Mouse (Mus musculus) MEL (cell line): ENCODE data around the gene Mdfic. TPM values are rescaled to one million over a fixed set of nuclear protein-coding genes. Genes with fewer than 3 reads are reported as not detected.

Experiments
- DNase-seq: peaks from one replicate; pipeline ENCODE4 v3.0.0; 2011; ENCODE audit warnings: low read depth, low spot score
- H3K27ac ChIP-seq: 2 replicates; pipeline ENCODE4 v1.5.1; 2012; ENCODE audit warnings: low read depth, mild to moderate bottlenecking, control low read depth, low read length, moderate library complexity; ENCODE audit not compliant: control insufficient read depth
- H3K27me3 ChIP-seq, 2 experiments: fragments of 150-350 bp in 1 of 2; sonication (generic) in 1 of 2; 2 replicates each; pipeline ENCODE4 v1.6.1; 2012; ENCODE audit warnings: low read length in 2 of 2, mild to moderate bottlenecking in 2 of 2, improper control_type of control experiment in 1 of 2, moderate library complexity in 1 of 2; ENCODE audit not compliant: insufficient read depth in 2 of 2, control insufficient read depth in 1 of 2
- H3K36me3 ChIP-seq, 2 experiments: 2 replicates each; pipeline ENCODE4 v1.6.1; 2012 to 2014; ENCODE audit warnings: low read length in 2 of 2, improper control_type of control experiment in 1 of 2, inconsistent platforms in 1 of 2, mild to moderate bottlenecking in 1 of 2; ENCODE audit not compliant: insufficient read depth in 2 of 2, control insufficient read depth in 1 of 2
- H3K4me1 ChIP-seq, 2 experiments: fragments of 150-350 bp in 1 of 2; sonication (generic) in 1 of 2; 2 replicates each; pipeline ENCODE4 v1.6.1; 2012; ENCODE audit warnings: low read length in 2 of 2, improper control_type of control experiment in 1 of 2, mild to moderate bottlenecking in 1 of 2; ENCODE audit not compliant: insufficient read depth in 2 of 2, control insufficient read depth in 1 of 2
- H3K4me3 ChIP-seq, 2 experiments: fragments of 150-350 bp in 1 of 2; sonication (generic) in 1 of 2; 2 replicates each; pipeline ENCODE4 v1.5.1; 2012; ENCODE audit warnings: low read depth in 2 of 2, low read length in 2 of 2, mild to moderate bottlenecking in 2 of 2, moderate library complexity in 2 of 2, control low read depth in 1 of 2, improper control_type of control experiment in 1 of 2; ENCODE audit not compliant: control insufficient read depth in 1 of 2, insufficient read depth in 1 of 2
- H3K79me2 ChIP-seq: 2 replicates; pipeline ENCODE4 v1.6.1; 2012; ENCODE audit warnings: mild to moderate bottlenecking, low read length, moderate library complexity; ENCODE audit not compliant: control insufficient read depth, poor library complexity, insufficient read depth
- H3K9ac ChIP-seq: 2 replicates; pipeline ENCODE4 v1.6.1; 2012; ENCODE audit warnings: low read depth, mild to moderate bottlenecking, control low read depth, low read length, moderate library complexity; ENCODE audit not compliant: control insufficient read depth, poor library complexity, severe bottlenecking
- H3K9me3 ChIP-seq: fragments of 150-350 bp; sonication (generic); replicated peaks from 2 replicates; pipeline ENCODE4 v1.6.1; 2012; ENCODE audit warnings: mild to moderate bottlenecking, low read length, improper control_type of control experiment, moderate library complexity; ENCODE audit not compliant: insufficient read depth
- BHLHE40 ChIP-seq: IDR thresholded peaks from 2 replicates; pipeline ENCODE4 v1.6.1; 2012; ENCODE audit warnings: low read depth, mild to moderate bottlenecking, inconsistent platforms, low read length, improper control_type of control experiment, borderline replicate concordance
- CHD1 ChIP-seq: IDR thresholded peaks from 2 replicates; pipeline ENCODE4 v1.6.1; 2012; ENCODE audit warnings: low read depth, mild to moderate bottlenecking, inconsistent platforms, low read length, improper control_type of control experiment
- E2F4 ChIP-seq: IDR thresholded peaks from 2 replicates; pipeline ENCODE4 v1.6.1; 2011; ENCODE audit warnings: low read depth, low read length, improper control_type of control experiment, borderline replicate concordance
- ELF1 ChIP-seq: IDR thresholded peaks from 2 replicates; pipeline ENCODE4 v1.6.1; 2014; ENCODE audit warnings: low read depth, mild to moderate bottlenecking, inconsistent platforms, low read length, improper control_type of control experiment, moderate library complexity
- GABPA ChIP-seq: IDR thresholded peaks from 2 replicates; pipeline ENCODE4 v1.6.1; 2012; ENCODE audit warnings: low read depth, mild to moderate bottlenecking, inconsistent platforms, low read length, improper control_type of control experiment, moderate library complexity
- HCFC1 ChIP-seq: IDR thresholded peaks from 2 replicates; pipeline ENCODE4 v1.6.1; 2012; ENCODE audit warnings: low read depth, mild to moderate bottlenecking, inconsistent platforms, low read length, improper control_type of control experiment, moderate library complexity
- JUND ChIP-seq: IDR thresholded peaks from 2 replicates; pipeline ENCODE4 v1.6.1; 2011; ENCODE audit warnings: low read depth, mild to moderate bottlenecking, improper control_type of control experiment, low read length
- MXI1 ChIP-seq: IDR thresholded peaks from 2 replicates; pipeline ENCODE4 v1.6.1; 2011; ENCODE audit warnings: mild to moderate bottlenecking, low read depth, low read length, improper control_type of control experiment
- MYC ChIP-seq: IDR thresholded peaks from 2 replicates; pipeline ENCODE4 v1.6.1; 2011; ENCODE audit warnings: low read depth, mild to moderate bottlenecking, low read length, improper control_type of control experiment, moderate library complexity
- NELFE ChIP-seq: IDR thresholded peaks from 2 replicates; pipeline ENCODE4 v1.6.1; 2011; ENCODE audit warnings: low read depth, low read length, improper control_type of control experiment
- NRF1 ChIP-seq: IDR thresholded peaks from 2 replicates; pipeline ENCODE4 v1.6.1; 2014; ENCODE audit warnings: low read depth, mild to moderate bottlenecking, inconsistent platforms, low read length, improper control_type of control experiment, moderate library complexity; ENCODE audit not compliant: poor library complexity, insufficient read depth, severe bottlenecking
- POLR2AphosphoS5 ChIP-seq: IDR thresholded peaks from 2 replicates; pipeline ENCODE4 v1.6.1; 2012; ENCODE audit warnings: low read depth, borderline replicate concordance, mild to moderate bottlenecking, inconsistent platforms, low read length, moderate library complexity, mixed read lengths
- RAD21 ChIP-seq: IDR thresholded peaks from 2 replicates; pipeline ENCODE4 v1.6.1; 2011; ENCODE audit warnings: mild to moderate bottlenecking, low read depth, low read length, improper control_type of control experiment
- RCOR1 ChIP-seq: IDR thresholded peaks from 2 replicates; pipeline ENCODE4 v1.6.1; 2012; ENCODE audit warnings: low read depth, mild to moderate bottlenecking, inconsistent platforms, low read length, improper control_type of control experiment
- SIN3A ChIP-seq: IDR thresholded peaks from 2 replicates; pipeline ENCODE4 v1.6.1; 2012; ENCODE audit warnings: low read length, improper control_type of control experiment, inconsistent platforms
- UBTF ChIP-seq: IDR thresholded peaks from 2 replicates; pipeline ENCODE4 v1.6.1; 2012; ENCODE audit warnings: low read depth, mild to moderate bottlenecking, inconsistent platforms, low read length, improper control_type of control experiment, moderate library complexity, borderline replicate concordance; ENCODE audit not compliant: insufficient read depth
- USF2 ChIP-seq, 2 experiments: IDR thresholded peaks; 2 replicates each; pipeline ENCODE4 v1.6.1; 2011 to 2012; ENCODE audit warnings: improper control_type of control experiment in 2 of 2, low read length in 2 of 2, borderline replicate concordance in 1 of 2, inconsistent platforms in 1 of 2, low read depth in 1 of 2, mild to moderate bottlenecking in 1 of 2; ENCODE audit not compliant: insufficient read depth in 1 of 2
- ZC3H11A ChIP-seq: IDR thresholded peaks from 2 replicates; pipeline ENCODE4 v1.6.1; 2012; ENCODE audit warnings: low read depth, mild to moderate bottlenecking, inconsistent platforms, low read length, improper control_type of control experiment
- ZKSCAN1 ChIP-seq: IDR thresholded peaks from 2 replicates; pipeline ENCODE4 v1.6.1; 2012; ENCODE audit warnings: low read depth, mild to moderate bottlenecking, inconsistent platforms, low read length, improper control_type of control experiment, moderate library complexity
- ZMIZ1 ChIP-seq: IDR thresholded peaks from 2 replicates; pipeline ENCODE4 v1.6.1; 2012; ENCODE audit warnings: low read depth, mild to moderate bottlenecking, inconsistent platforms, low read length, improper control_type of control experiment, moderate library complexity
- polyA plus RNA-seq, 2 experiments: library from polyadenylated mRNA; stranded (reverse) in 1 of 2; unstranded in 1 of 2; fragments of >175 nt in 1 of 2; fragments of >200 nt in 1 of 2; gene quantifications; 2 replicates each; pipeline versions ENCODE4 v1.2.1 to v1.2.4; 2012; ENCODE audit warnings: low replicate concordance in 2 of 2, low read depth in 1 of 2; ENCODE audit not compliant: insufficient read length in 2 of 2, insufficient read depth in 1 of 2, missing spikeins in 1 of 2
- total RNA-seq: library from RNA; depleted of rRNA; stranded (reverse); fragments of 300-350 nt; gene quantifications from 2 replicates; pipeline ENCODE4 v1.2.3, GENCODE M21; 2012

Mdfic gene
- total and polyA plus RNA-seq, 3 experiments = not detected

DNA sequence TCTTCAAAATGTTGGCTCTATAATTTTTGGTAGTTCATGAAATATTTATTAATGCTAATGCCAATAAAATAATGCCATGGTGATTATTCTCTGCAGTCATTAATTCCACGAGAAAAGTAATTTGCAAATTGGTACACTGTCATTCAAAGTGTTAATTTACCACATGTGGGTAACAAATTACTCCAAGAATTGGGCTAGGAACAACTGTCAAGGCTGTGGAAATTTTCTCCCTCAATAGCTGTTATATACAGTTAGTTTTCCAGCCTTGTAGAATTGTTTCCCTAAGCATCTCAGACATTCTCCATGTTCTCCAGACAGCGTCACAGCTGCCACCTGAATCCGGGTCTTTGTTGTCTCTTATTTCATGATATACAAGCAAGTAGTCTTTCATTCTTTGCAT is 117.2 kb downstream of the Mdfic start:
- Histone ChIP-seq H3K4me3 (no peak overlapping the region), H3K9me3 (no peaks in the 10 kb centered on the region), H3K27ac (no peak overlapping the region), H3K4me1 (no peaks in the 10 kb centered on the region), H3K79me2 (no peaks in the 10 kb centered on the region), H3K36me3 (no peaks in the 10 kb centered on the region), H3K9ac (no peak overlapping the region), H3K27me3 (no peaks in the 10 kb centered on the region)
- TF ChIP-seq MYC = no peak
- TF ChIP-seq HCFC1 = no peak
- no peak for TF ChIP-seq MXI1
- TF ChIP-seq SIN3A = no peak
- TF ChIP-seq POLR2AphosphoS5 = no peak
- no peak for TF ChIP-seq BHLHE40
- no peak for TF ChIP-seq CHD1
- TF ChIP-seq GABPA = no peak
- no peak for TF ChIP-seq NELFE
- no peak for TF ChIP-seq E2F4
- no peak for TF ChIP-seq RAD21
- TF ChIP-seq ZMIZ1 = no peak
- TF ChIP-seq UBTF = no peak
- no peak for TF ChIP-seq NRF1
- no peak for TF ChIP-seq JUND
- TF ChIP-seq ZKSCAN1 = no peak
- DNase-seq = no peak

- no peak for DNase-seq
- Histone ChIP-seq H3K27ac (no peak overlapping the region), H3K27me3 (no peaks in the 10 kb centered on the region), H3K79me2 (no peaks in the 10 kb centered on the region), H3K4me1 (no peaks in the 10 kb centered on the region), H3K4me3 (no peak overlapping the region), H3K9me3 (no peaks in the 10 kb centered on the region), H3K9ac (no peak overlapping the region), H3K36me3 (no peaks in the 10 kb centered on the region)
- no peak for TF ChIP-seq NELFE
- no peak for TF ChIP-seq ELF1
- TF ChIP-seq UBTF = no peak
- TF ChIP-seq RCOR1 = no peak
- TF ChIP-seq CHD1 = no peak
- TF ChIP-seq GABPA = no peak
- TF ChIP-seq USF2 (IDR thresholded peaks at IDR 0.05; ENCODE audit: borderline replicate concordance in 1 of 2, insufficient read depth in 1 of 2, low read depth in 1 of 2, low read length in 2 of 2) = no peak
- no peak for TF ChIP-seq ZC3H11A
- TF ChIP-seq NRF1 = no peak
- no peak for TF ChIP-seq E2F4
- no peak for TF ChIP-seq MYC
Observed at GRCm38 (mm10) chr6:15839831-15840230, 119.4 kb downstream of the Mdfic start.
